Mouse (Mus musculus) cerebellum, adult 2 months (tissue): ENCODE data around the gene Ift88.

Experiments used
- CTCF ChIP-seq: fragments of 200-500 bp; IDR thresholded peaks from 2 replicates; pipeline ENCODE4 v1.5.1; 2011; ENCODE audit warnings: low read depth, mild to moderate bottlenecking, control low read depth, low read length, moderate library complexity, borderline replicate concordance; ENCODE audit not compliant: insufficient read depth
- POLR2A ChIP-seq: fragments of 200-500 bp; IDR thresholded peaks from 2 replicates; pipeline ENCODE4 v1.6.1; 2011; ENCODE audit warnings: low read length, control low read depth, borderline replicate concordance; ENCODE audit not compliant: insufficient read depth

DNA sequence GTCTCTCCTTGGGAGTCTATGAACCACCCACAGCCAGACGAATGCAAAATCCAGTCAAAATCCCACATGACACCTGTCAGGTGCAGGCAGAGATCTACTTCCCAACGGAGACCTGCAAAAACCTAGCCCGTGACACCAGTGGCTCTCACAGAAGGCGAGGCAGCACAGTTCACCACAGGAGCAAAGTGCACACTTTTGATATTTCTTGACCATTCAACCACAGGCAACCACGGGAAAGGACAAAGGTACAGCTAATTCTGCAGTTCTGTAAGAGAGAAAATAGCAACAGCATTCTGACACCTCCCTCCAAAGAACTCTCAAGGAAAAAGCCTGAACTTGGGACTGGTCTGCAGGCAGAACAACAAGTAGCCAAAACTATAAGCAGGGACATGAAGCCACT lies 26.6 kb upstream of the Ift88 start:
- TF ChIP-seq CTCF (no peak), POLR2A (no peak)
